Mouse (Mus musculus) naive thymus-derived CD4-positive, alpha-beta T cell, adult 2 months (primary cell): ENCODE measurements around the gene Ypel1.

Source experiments
- DNase-seq: peaks from one replicate; pipeline ENCODE4 v3.0.0-alpha.2; 2011; ENCODE audit warnings: low read depth

The Ypel1 gene

GRCm38 (mm10) chr16:17086669-17087193 lies 17.2 kb downstream of the Ypel1 start:
- no peak for DNase-seq

GRCm38 (mm10) chr16:17088346-17088745 lies 18.9 kb downstream of the Ypel1 start:
- no peak for DNase-seq

GRCm38 (mm10) chr16:17096938-17097337 lies 27.4 kb downstream of the Ypel1 start:
- no peak for DNase-seq

GRCm38 (mm10) chr16:17102630-17103220 lies 33.2 kb downstream of the Ypel1 start:
- DNase-seq, result no peak

- no peak for DNase-seq
Measured at GRCm38 (mm10) chr16:17104600-17104999, 35.1 kb downstream of the Ypel1 start.

GRCm38 (mm10) chr16:17110771-17111743 lies 41.6 kb downstream of the Ypel1 start, which contains the start of gene Ppil2:
Gene Ppil2, minus strand, starts transcription at chr16:17111257.
- DNase-seq, result peak; percentile 76

- DNase-seq, result no peak
Measured at GRCm38 (mm10) chr16:17117309-17117799, 47.9 kb downstream of the Ypel1 start.

- no peak for DNase-seq
Measured at GRCm38 (mm10) chr16:17121569-17121968, 52.1 kb downstream of the Ypel1 start.

GRCm38 (mm10) chr16:17124119-17124870 lies 54.8 kb downstream of the Ypel1 start:
- peak; percentile 30 for DNase-seq

- peak; percentile 71 for DNase-seq
Measured at GRCm38 (mm10) chr16:17124871-17125520, 55.5 kb downstream of the Ypel1 start, which contains the start of gene 2610318N02Rik. Gene 2610318N02Rik, minus strand, starts transcription at chr16:17125167.

GRCm38 (mm10) chr16:17127292-17127691 lies 57.8 kb downstream of the Ypel1 start:
- DNase-seq, result peak; percentile 74

GRCm38 (mm10) chr16:17131191-17132088 lies 61.9 kb downstream of the Ypel1 start:
- DNase-seq, result peak; percentile 66

GRCm38 (mm10) chr16:17132089-17132905 lies 62.8 kb downstream of the Ypel1 start, which contains the start of gene Sdf2l1:
Gene Sdf2l1, minus strand, starts transcription at chr16:17132383.
- peak; percentile 95 for DNase-seq

GRCm38 (mm10) chr16:17132906-17133200 lies 63.4 kb downstream of the Ypel1 start:
- DNase-seq, result no peak
